ENCODE assay signal across 32 mouse cellular contexts in the genomic region with DNA sequence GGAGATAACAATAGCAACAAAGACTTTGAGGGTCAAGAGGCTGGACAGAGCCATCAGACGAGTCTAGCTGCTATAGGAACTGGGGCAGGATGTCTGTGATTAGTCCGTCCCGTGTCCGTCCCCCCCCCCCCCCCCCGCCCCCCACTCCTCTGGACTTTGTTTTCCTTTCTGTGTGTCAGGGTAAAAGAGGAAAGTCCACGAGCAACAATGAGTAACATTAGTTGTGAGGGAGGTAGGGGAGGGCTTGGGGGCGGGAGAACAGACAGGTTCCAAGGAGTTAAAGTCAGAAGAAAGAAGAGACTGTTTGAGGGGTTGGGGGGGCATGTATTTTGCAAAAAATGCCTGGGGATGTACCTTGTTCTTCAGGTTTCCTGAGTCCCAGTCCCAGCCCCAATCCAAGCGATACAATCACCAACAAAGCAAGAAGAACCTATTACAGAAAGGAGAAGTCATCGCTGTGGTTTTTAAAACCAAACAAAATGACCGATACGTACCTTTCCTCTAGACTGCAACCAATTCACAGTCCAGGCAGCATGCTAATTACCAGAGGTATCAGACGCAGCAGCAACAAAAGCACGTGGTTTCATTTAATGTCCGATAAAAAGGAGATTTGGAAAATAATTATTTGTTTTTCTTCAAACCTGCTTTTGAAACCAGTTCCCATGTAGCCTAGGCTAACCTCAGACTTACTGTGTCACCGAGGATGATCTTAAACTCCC. TPM values are rescaled to one million over a fixed set of nuclear protein-coding genes. Genes with fewer than 3 reads are reported as not detected.
DNase-seq lines count a peak whose midpoint lies in the region; ATAC-seq and TF ChIP-seq lines count a peak whose summit lies in the region.
"Had no signal": no experiment of that assay in that cellular context is flagged by ENCODE, and none has a peak within 500 bp of the region (broad histone marks: within the 10 kb centered on the region; RNA-seq: fewer than 3 reads in every experiment).

No protein-coding gene starts in this region.

- ATAC-seq in common myeloid progenitor, adult 5-6 weeks (replicated peaks; ENCODE audit: low read depth, poor library complexity, severe bottlenecking) = peak; percentile 56
- ATAC-seq in intestine, postnatal 0 days = peak; percentile 31; the same call in 1 of the 2 replicates
- ATAC-seq: CD4-positive, CD25-positive, alpha-beta regulatory T cell, adult 4 months; forebrain, embryonic 13.5 days; Patski had no signal

- no peak overlapping the region for H3K27ac ChIP-seq in CH12.LX (ENCODE audit: insufficient read depth, low read depth)
- peak overlapping the region; percentile 35; the same call in 1 of the 2 replicates for H3K27ac ChIP-seq in intestine, postnatal 0 days (ENCODE audit: low read depth, low read length)
- H3K27ac ChIP-seq: forebrain, embryonic 13.5 days; heart, embryonic 10.5 days; hindbrain, embryonic 14.5 days; kidney, embryonic 15.5 days; macrophage; stomach, postnatal 0 days had no signal

- DNase-seq in kidney, adult 9 months = peak; percentile 33
- DNase-seq in kidney, postnatal 4 days = no peak
- DNase-seq in CH12.LX (ENCODE audit: extremely low read depth) = no peak
- DNase-seq in natural killer cell, adult 2 months (ENCODE audit: low spot score in 2 of 2) = no peak
- DNase-seq in frontal cortex, postnatal 10 days (ENCODE audit: low spot score in 2 of 2) = no peak
- no peak for DNase-seq in spleen, postnatal 14 days (ENCODE audit: low spot score in 2 of 2)
- DNase-seq: adrenal gland, postnatal 14 days; cerebellum, adult 11 months; cerebellum, adult 9-11 months; gastrocnemius, postnatal 14 days; heart, adult 11 months; heart, postnatal 36 days; layer of hippocampus, adult 9-11 months; lung, adult 18-20 months; lung, postnatal 10 days; midbrain, embryonic 14.5 days; right cerebral cortex, postnatal 25 days; spleen, adult 18-20 months; thymus, adult 18-20 months; thymus, postnatal 36 days had no signal

- no peak for TF ChIP-seq CTCF in CH12.LX (conservative IDR thresholded peaks at IDR 0.05 in 1 of 2, IDR thresholded peaks at IDR 0.05 in 1 of 2; ENCODE audit: low read depth in 2 of 2, low read length in 2 of 2)
- TF ChIP-seq CTCF in intestine, postnatal 0 days (IDR thresholded peaks at IDR 0.05; ENCODE audit: low read depth) = no peak

- dilution Hi-C loops in CH12.LX (cut with MboI; ENCODE audit: extremely low pct_ligation_motif_present, extremely low pct_unique_long_range_greater_than_20kb, low sequenced_read_pairs) = no loop called here

- peak overlapping the region; percentile 38 for H3K4me2 ChIP-seq in CH12.LX (ENCODE audit: insufficient read depth, low read depth, poor library complexity, severe bottlenecking)
- H3K4me2 ChIP-seq in intestine, postnatal 0 days (replicated peaks; ENCODE audit: low read depth) = no peak overlapping the region
- H3K4me2 ChIP-seq: forebrain, embryonic 13.5 days; hindbrain, embryonic 14.5 days; kidney, embryonic 15.5 days; liver, embryonic 11.5 days had no signal

- no peaks in the 10 kb centered on the region for H3K36me3 ChIP-seq in CH12.LX (replicated peaks in 1 of 2; ENCODE audit: control insufficient read depth in 1 of 2, insufficient read depth in 1 of 2, low read length in 1 of 2)
- no peaks in the 10 kb centered on the region for H3K36me3 ChIP-seq in intestine, postnatal 0 days (ENCODE audit: control insufficient read depth, insufficient read depth)
- H3K36me3 ChIP-seq: heart, embryonic 10.5 days; kidney, embryonic 15.5 days had no signal

- no peak overlapping the region; the same call in 1 of the 2 replicates for H3K9ac ChIP-seq in CH12.LX (ENCODE audit: insufficient read depth, low read depth)
- H3K9ac ChIP-seq in intestine, postnatal 0 days (ENCODE audit: low read depth, low read length) = no peak overlapping the region
- H3K9ac ChIP-seq: forebrain, embryonic 13.5 days; hindbrain, embryonic 14.5 days; kidney, embryonic 15.5 days had no signal

- no peak for TF ChIP-seq POLR2A in CH12.LX (IDR thresholded peaks at IDR 0.05; ENCODE audit: low read depth, low read length)

- no peak overlapping the region for H3K4me3 ChIP-seq in CH12.LX (replicated peaks in 1 of 3; ENCODE audit: low read depth in 2 of 3, low read length in 2 of 3, poor library complexity in 1 of 3)
- H3K4me3 ChIP-seq in intestine, postnatal 0 days (ENCODE audit: low read depth, low read length) = no peak overlapping the region
- H3K4me3 ChIP-seq: forebrain, embryonic 13.5 days; heart, embryonic 10.5 days; kidney, embryonic 15.5 days had no signal

- H3K4me1 ChIP-seq in CH12.LX (ENCODE audit: control insufficient read depth in 1 of 2, insufficient read depth in 2 of 2) = peaks cover 0 to 16% of the 10 kb centered on the region in 2 experiments; a peak in 2 of 4 replicates
- H3K4me1 ChIP-seq in intestine, postnatal 0 days (replicated peaks; ENCODE audit: control insufficient read depth, insufficient read depth, low read length) = no peaks in the 10 kb centered on the region

- TF ChIP-seq EP300 in CH12.LX (IDR thresholded peaks at IDR 0.05; ENCODE audit: low read length) = no peak

- in situ Hi-C loops in CH12.LX (cut with MboI; ENCODE audit: low pct_ligation_motif_present, low pct_unique_long_range_greater_than_20kb, low sequenced_read_pairs) = loop anchor here (25.0 kb wide), 1 partner anchor 194 kb away; no protein-coding TSS in a partner anchor

- H3K27me3 ChIP-seq in CH12.LX (replicated peaks) = no peaks in the 10 kb centered on the region
- no peaks in the 10 kb centered on the region for H3K27me3 ChIP-seq in intestine, postnatal 0 days (replicated peaks; ENCODE audit: control insufficient read depth, insufficient read depth, low read length)
- H3K27me3 ChIP-seq: forebrain, embryonic 13.5 days; kidney, embryonic 15.5 days; Patski had no signal

- WGBS in intestine, postnatal 0 days = 53% methylated on average over 14 of the region's 15 CpGs

- peaks cover 4% of the 10 kb centered on the region for H3K9me3 ChIP-seq in CH12.LX (replicated peaks; ENCODE audit: low read length)
- H3K9me3 ChIP-seq in intestine, postnatal 0 days (ENCODE audit: control insufficient read depth) = no peaks in the 10 kb centered on the region
- H3K9me3 ChIP-seq: forebrain, embryonic 13.5 days; heart, embryonic 10.5 days; kidney, embryonic 15.5 days had no signal

- H3K79me2 ChIP-seq in CH12.LX (replicated peaks; ENCODE audit: control insufficient read depth, extremely low read depth, insufficient read depth, poor library complexity, severe bottlenecking) = no peaks in the 10 kb centered on the region; the same call in 1 of the 2 replicates

- TF ChIP-seq RAD21 in CH12.LX (IDR thresholded peaks at IDR 0.05; ENCODE audit: low read depth, low read length) = no peak

TF ChIP-seq in CH12.LX, 34 proteins besides CTCF, POLR2A, EP300 and RAD21:
- TF ChIP-seq E2F4 (IDR thresholded peaks at IDR 0.05; ENCODE audit: insufficient replicate concordance, low read depth, low read length) = no peak
- TF ChIP-seq PAX5 (IDR thresholded peaks at IDR 0.05; ENCODE audit: low read length) = no peak
- no peak for TF ChIP-seq ETS1 (conservative IDR thresholded peaks at IDR 0.05; ENCODE audit: low read depth, low read length)
- no peak for TF ChIP-seq ZNF384 (IDR thresholded peaks at IDR 0.05; ENCODE audit: low read depth, low read length)
- TF ChIP-seq MAX (IDR thresholded peaks at IDR 0.05; ENCODE audit: low read length) = peak; percentile 82
- TF ChIP-seq SMC3 (IDR thresholded peaks at IDR 0.05; ENCODE audit: low read depth, low read length) = no peak

RNA-seq across cellular contexts. Expression of gene Enpp3, which starts 11.1 kb away (rescaled TPM):
- total RNA-seq in CH12.LX (2012; rRNA removed) (0.04 TPM in 1 of 2 replicates, not detected in the other), CH12.LX (2014; rRNA removed) (0.08 and 0.15 TPM in 2 replicates)
- polyA plus RNA-seq in CH12.LX (2012; ENCODE audit: insufficient read length, low read depth) = 0.24 and 0.48 TPM in 2 replicates
- 1.0 TPM in 1 of 2 replicates, not detected in the other for total RNA-seq in common myeloid progenitor, adult 5-6 weeks (2017)
- polyA plus RNA-seq in intestine, postnatal 0 days (2015; fragmentation: Nextera tagmentation; extraction: Ambion mirVana) = 151 and 152 TPM in 2 replicates
- total RNA-seq: monocyte, adult 5-6 weeks had no signal
- polyA plus RNA-seq: macrophage had no signal

RNA-seq across cellular contexts. Expression of gene Med23, which starts 38.2 kb away (rescaled TPM):
- 43.5 and 43.6 TPM in 2 replicates for total RNA-seq in CH12.LX (2012; rRNA removed)
- 45.6 and 46.7 TPM in 2 replicates for total RNA-seq in CH12.LX (2014; rRNA removed)
- polyA plus RNA-seq in CH12.LX (2012; ENCODE audit: insufficient read length, low read depth) = 37.1 and 45.7 TPM in 2 replicates
- total RNA-seq in common myeloid progenitor, adult 5-6 weeks (2017) = 27.5 and 31.1 TPM in 2 replicates
- 5.7 and 5.8 TPM in 2 replicates for polyA plus RNA-seq in intestine, postnatal 0 days (2015; fragmentation: Nextera tagmentation; extraction: Ambion mirVana)
